Mouse (Mus musculus): ENCODE measurements around the gene Osgepl1.
"Not testable (repeated sequence)": the region's sequence is repeated elsewhere in the genome, so short reads cannot be mapped to it uniquely, and the experiment has no call there.

Gene Osgepl1

GRCm38 (mm10) chr1:53312989-53313967, at the start of gene Osgepl1:
Gene Osgepl1, plus strand, starts transcription at chr1:53313624.
- DNase-seq (ENCODE audit: low spot score), result peak; percentile 92

DNA sequence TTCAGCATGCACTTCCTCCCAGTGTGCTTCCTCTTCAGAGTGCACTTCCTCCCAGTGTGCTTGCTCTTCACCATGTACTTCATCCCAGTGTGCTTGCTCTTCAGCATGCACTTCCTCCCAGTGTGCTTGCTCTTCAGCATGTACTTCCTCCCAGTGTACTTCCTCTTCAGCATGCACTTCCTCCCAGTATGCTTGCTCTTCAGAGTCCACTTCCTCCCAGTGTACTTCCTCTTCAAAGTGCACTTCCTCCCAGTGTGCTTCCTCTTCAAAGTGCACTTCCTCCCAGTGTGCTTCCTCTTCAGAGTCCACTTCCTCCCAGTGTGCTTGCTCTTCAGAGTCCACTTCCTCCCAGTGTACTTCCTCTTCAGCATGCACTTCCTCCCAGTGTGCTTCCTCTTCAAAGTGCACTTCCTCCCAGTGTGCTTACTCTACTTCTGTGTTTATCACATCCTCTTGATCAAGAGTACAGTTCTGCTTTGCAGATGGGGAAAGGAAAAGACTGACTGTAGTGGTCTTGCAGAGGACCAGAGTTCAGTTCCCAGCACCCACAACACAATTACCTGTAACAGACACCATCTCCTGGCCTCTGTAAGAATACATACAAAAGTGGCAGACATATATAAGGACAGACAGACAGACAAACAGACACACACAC, 48.3 kb upstream of the Osgepl1 start:
- DNase-seq (ENCODE audit: low spot score), result not testable (repeated sequence)

DNA sequence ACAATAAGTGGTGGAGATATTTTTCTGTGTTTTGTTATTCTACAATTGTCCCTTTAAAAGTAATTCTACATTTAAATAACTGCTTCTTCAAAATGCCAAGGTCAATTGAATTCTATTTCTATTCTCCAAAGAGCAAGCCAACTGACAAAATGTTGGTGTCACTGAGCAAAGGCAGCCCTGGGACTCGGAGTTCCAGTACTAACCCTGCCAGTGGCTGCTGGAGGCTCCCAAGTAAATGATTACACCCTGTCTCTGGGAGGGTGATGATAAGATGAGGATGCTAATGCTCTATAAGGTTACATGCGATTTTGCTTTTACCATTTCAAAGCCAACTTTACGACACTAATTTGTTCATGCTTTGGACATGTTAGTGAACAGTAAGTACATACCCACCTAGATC, 43.5 kb upstream of the Osgepl1 start:
- DNase-seq (ENCODE audit: low spot score), result no peak

- peak; percentile 40 for DNase-seq (ENCODE audit: low spot score)
Measured at GRCm38 (mm10) chr1:53272646-53273045, 40.8 kb upstream of the Osgepl1 start.

GRCm38 (mm10) chr1:53291197-53291596, 22.2 kb upstream of the Osgepl1 start:
- no peak for DNase-seq (ENCODE audit: low spot score)

GRCm38 (mm10) chr1:53296581-53297383, 16.6 kb upstream of the Osgepl1 start, which contains the start of the genes Pms1, Ormdl1 and Gm28778:
Gene Pms1, minus strand, starts transcription at chr1:53297018.
Gene Ormdl1, plus strand, starts transcription at chr1:53297095.
Gene Gm28778, plus strand, starts transcription at chr1:53297111.
- peak; percentile 96 for DNase-seq (ENCODE audit: low spot score)

GRCm38 (mm10) chr1:53300506-53300905, 12.9 kb upstream of the Osgepl1 start:
- no peak for DNase-seq (ENCODE audit: low spot score)

DNA sequence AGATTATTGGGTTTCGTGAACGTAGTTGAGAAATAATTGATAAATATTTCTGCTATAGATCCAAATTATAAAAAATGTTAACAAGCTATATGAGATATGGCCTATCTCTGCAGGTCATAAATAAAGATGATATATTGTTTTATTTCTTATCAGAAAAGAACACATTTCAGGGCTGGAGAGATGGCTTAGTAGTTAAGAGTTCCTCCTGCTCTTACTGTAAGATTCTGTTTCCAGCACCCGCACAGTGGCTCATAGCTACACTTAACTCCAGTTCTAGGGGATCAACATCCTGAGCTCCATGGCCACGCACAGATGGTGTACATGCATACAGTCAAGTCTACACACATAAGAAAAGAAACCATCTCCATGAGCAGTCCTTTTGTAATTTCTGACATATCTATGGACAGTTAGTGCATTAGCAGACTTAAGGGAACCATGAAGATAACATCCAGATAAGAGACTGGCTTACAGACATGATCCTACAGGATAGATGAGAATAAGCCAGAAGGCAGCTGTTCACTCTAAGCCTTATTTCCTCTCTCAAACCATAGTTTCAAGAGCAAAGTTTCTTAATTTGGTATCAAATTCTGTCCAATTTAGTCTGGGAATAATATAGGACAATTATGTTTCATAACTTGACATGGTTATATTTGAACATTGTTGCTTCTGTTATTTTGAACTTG, 8.4 kb downstream of the Osgepl1 start:
- DNase-seq (ENCODE audit: low spot score), result no peak

- DNase-seq (ENCODE audit: low spot score), result no peak
Measured at GRCm38 (mm10) chr1:53323254-53323653, 9.8 kb downstream of the Osgepl1 start.

GRCm38 (mm10) chr1:53324277-53324676, 10.9 kb downstream of the Osgepl1 start:
- no peak for DNase-seq (ENCODE audit: low spot score)

- no peak for DNase-seq (ENCODE audit: low spot score)
Measured at GRCm38 (mm10) chr1:53324827-53325494, 11.5 kb downstream of the Osgepl1 start.

DNA sequence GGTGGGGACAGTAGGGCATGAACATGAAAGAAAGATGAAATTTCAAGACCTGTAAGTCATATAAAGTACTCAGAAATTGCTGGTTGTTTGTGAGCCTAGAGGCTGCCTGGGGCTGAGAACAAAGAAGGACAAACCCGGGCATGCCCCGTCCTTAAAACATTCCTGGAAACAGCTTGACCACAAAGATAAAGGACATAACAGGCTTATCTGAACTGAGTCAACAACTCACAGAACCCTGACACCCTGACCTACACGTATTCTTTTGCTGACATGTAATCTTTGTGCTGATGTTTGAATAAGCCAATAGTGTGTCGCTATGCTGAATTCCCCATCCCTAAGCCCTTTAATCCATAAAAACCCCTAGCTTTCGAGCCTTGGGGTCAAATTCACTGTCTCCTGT, 20.1 kb downstream of the Osgepl1 start:
- not testable (repeated sequence) for DNase-seq (ENCODE audit: low spot score)

DNA sequence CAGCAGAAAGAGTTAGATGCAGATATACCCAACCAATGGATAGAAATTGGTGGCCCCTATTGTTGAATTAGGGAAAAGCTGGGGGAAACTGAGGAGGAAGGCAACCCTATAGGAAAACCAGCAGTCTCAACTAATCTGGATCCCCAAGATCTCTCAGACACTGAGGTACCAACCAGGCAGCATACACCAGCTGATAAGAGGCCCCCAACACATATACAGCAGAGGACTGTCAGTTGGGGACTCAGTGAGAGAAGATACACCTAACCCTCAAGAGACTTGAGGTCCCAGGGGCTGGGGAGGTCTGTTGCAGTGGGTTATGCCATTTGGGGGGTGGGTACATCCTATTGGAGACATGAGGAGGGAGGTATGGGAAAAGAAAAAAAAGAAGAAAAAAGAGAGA, 22.0 kb downstream of the Osgepl1 start:
- no peak for DNase-seq (ENCODE audit: low spot score)

DNA sequence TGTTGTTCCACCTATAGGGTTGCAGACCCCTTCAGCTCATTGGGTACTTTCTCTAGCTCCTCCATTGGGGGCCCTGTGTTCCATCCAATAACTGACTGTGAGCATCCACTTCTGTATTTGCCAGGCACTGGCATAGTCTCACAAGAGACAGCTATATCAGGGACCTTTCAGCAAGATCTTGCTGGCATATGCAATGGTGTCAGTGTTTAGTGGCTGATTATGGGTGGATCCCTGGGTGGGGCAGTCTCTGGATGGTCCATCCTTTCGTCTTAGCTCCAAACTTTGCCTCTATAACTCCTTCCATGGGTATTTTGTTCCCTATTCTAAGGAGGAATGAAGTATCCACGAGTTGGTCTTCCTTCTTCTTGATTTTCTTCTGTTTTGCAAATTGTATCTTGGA, 24.0 kb downstream of the Osgepl1 start:
- DNase-seq (ENCODE audit: low spot score), result not testable (repeated sequence)

GRCm38 (mm10) chr1:53341071-53341470, 27.6 kb downstream of the Osgepl1 start:
- DNase-seq (ENCODE audit: low spot score), result no peak

GRCm38 (mm10) chr1:53352327-53353261, 39.2 kb downstream of the Osgepl1 start, which contains the start of the genes Asdurf, Gm28551 and Asnsd1:
Gene Asdurf, minus strand, starts transcription at chr1:53352619.
Gene Gm28551, minus strand, starts transcription at chr1:53352667.
Gene Asnsd1, minus strand, starts transcription at chr1:53352752.
- peak; percentile 96 for DNase-seq (ENCODE audit: low spot score)

GRCm38 (mm10) chr1:53358988-53359387, 45.6 kb downstream of the Osgepl1 start:
- no peak for DNase-seq (ENCODE audit: low spot score)
